Mouse (Mus musculus) ES-E14 (cell line): Measurements from ENCODE around the gene Slc39a5. TPM values are rescaled to one million over a fixed set of nuclear protein-coding genes. Genes with fewer than 3 reads are reported as not detected.

Experiments used
- DNase-seq: peaks from one replicate; pipeline ENCODE4 v3.0.0-alpha.2; 2013; ENCODE audit warnings: low read depth, low spot score
- H3K27ac ChIP-seq: 2 replicates; pipeline ENCODE4 v1.5.1; 2012; ENCODE audit warnings: low read depth, mild to moderate bottlenecking, low read length, moderate library complexity, mixed read lengths; ENCODE audit not compliant: poor library complexity, insufficient read depth, severe bottlenecking
- H3K36me3 ChIP-seq: 2 replicates; pipeline ENCODE4 v1.6.1; 2012; ENCODE audit warnings: mild to moderate bottlenecking, low read length, moderate library complexity, mixed read lengths; ENCODE audit not compliant: control insufficient read depth, poor library complexity, insufficient read depth, severe bottlenecking
- H3K4me1 ChIP-seq, 2 experiments: fragments of 150-350 bp in 1 of 2; sonication (generic) in 1 of 2; 2 replicates each; pipeline ENCODE4 v1.6.1; 2012; ENCODE audit warnings: low read length in 2 of 2, mild to moderate bottlenecking in 1 of 2, mixed read lengths in 1 of 2; ENCODE audit not compliant: control insufficient read depth in 2 of 2, insufficient read depth in 2 of 2, poor library complexity in 1 of 2
- H3K4me3 ChIP-seq, 2 experiments: fragments of 150-350 bp in 1 of 2; sonication (generic) in 1 of 2; 2 replicates each; pipeline ENCODE4 v1.5.1; 2012; ENCODE audit warnings: low read length in 2 of 2, low read depth in 1 of 2, mild to moderate bottlenecking in 1 of 2, mixed read lengths in 1 of 2; ENCODE audit not compliant: insufficient read depth in 1 of 2, poor library complexity in 1 of 2, severe bottlenecking in 1 of 2
- H3K9ac ChIP-seq: 2 replicates; pipeline ENCODE4 v1.6.1; 2012; ENCODE audit warnings: low read depth, mild to moderate bottlenecking, low read length, mixed read lengths; ENCODE audit not compliant: poor library complexity, insufficient read depth, severe bottlenecking
- H3K9me3 ChIP-seq: fragments of 150-350 bp; sonication (generic); 2 replicates; pipeline ENCODE4 v1.6.1; 2012; ENCODE audit warnings: low read depth, mild to moderate bottlenecking, low read length; ENCODE audit not compliant: control insufficient read depth, insufficient read depth
- CHD2 ChIP-seq: IDR thresholded peaks from 2 replicates; pipeline ENCODE4 v1.6.1; 2014; ENCODE audit warnings: mild to moderate bottlenecking, low read depth, low read length, inconsistent platforms
- HCFC1 ChIP-seq: IDR thresholded peaks from 2 replicates; pipeline ENCODE4 v1.6.1; 2012; ENCODE audit warnings: low read length, inconsistent platforms, borderline replicate concordance; ENCODE audit not compliant: insufficient read depth
- MAFK ChIP-seq: IDR thresholded peaks from 2 replicates; pipeline ENCODE4 v1.6.1; 2014; ENCODE audit warnings: mild to moderate bottlenecking, low read depth, low read length, inconsistent platforms; ENCODE audit not compliant: insufficient read depth
- ZC3H11A ChIP-seq: IDR thresholded peaks from 2 replicates; pipeline ENCODE4 v1.6.1; 2012; ENCODE audit warnings: low read depth, mild to moderate bottlenecking, inconsistent platforms, low read length, borderline replicate concordance
- ZNF384 ChIP-seq: IDR thresholded peaks from 2 replicates; pipeline ENCODE4 v1.6.1; 2012; ENCODE audit warnings: low read depth, low read length, inconsistent platforms
- in situ Hi-C, 2 experiments: fragments of 600-800 bp; cut with MboI; formaldehyde crosslinking; loops; one replicate each; pipeline ENCODE4 v1.15.1; 2025; ENCODE audit warnings: low sequenced_read_pairs in 2 of 2, inconsistent platforms in 1 of 2; ENCODE audit not compliant: unreplicated experiment in 2 of 2
- total RNA-seq: library from RNA; depleted of rRNA; stranded (reverse); fragments of 300-350 nt; gene quantifications from 2 replicates; pipeline ENCODE4 v1.2.3, GENCODE M21; 2012; rRNA removed

Slc39a5 gene
- 0.36 and 0.53 TPM in 2 replicates for total RNA-seq

- no peak within 1 kb of the TSS for H3K9ac ChIP-seq
Observed at GRCm38 (mm10) chr10:128401056-128401455, at the start of gene Slc39a5. TSS of gene Slc39a5 (minus strand) at chr10:128401229.

GRCm38 (mm10) chr10:128445407-128445806 is 44.4 kb upstream of the Slc39a5 start:
- peaks cover 3% of the 10 kb centered on the region; the same call in 1 of the 2 replicates for H3K36me3 ChIP-seq
- H3K27ac ChIP-seq, result no peak overlapping the region
- no peak overlapping the region for H3K4me3 ChIP-seq
- DNase-seq, result no peak
- no peak overlapping the region for H3K9ac ChIP-seq
- TF ChIP-seq ZC3H11A (no peak), CHD2 (no peak), MAFK (no peak), ZNF384 (no peak), HCFC1 (no peak)
- H3K9me3 ChIP-seq, result no peaks in the 10 kb centered on the region
- peaks cover 0 to 3% of the 10 kb centered on the region in 2 experiments; a peak in 2 of 4 replicates for H3K4me1 ChIP-seq
- in situ Hi-C loops, result no loop called here

More at GRCm38 (mm10) chr10:128401056-128401455, at the start of gene Slc39a5:
- TF ChIP-seq MAFK (no peak), HCFC1 (no peak), CHD2 (no peak), ZNF384 (no peak), ZC3H11A (no peak)
- Histone ChIP-seq H3K4me3 (no peak within 1 kb of the TSS), H3K36me3 (peaks cover 7% of the 10 kb centered on the region; the same call in 1 of the 2 replicates), H3K4me1 (peaks cover 0 to 7% of the 10 kb centered on the region in 2 experiments; a peak in 1 of 4 replicates), H3K9me3 (no peaks in the 10 kb centered on the region), H3K27ac (no peak within 1 kb of the TSS; the same call in 1 of the 2 replicates)
- no peak for DNase-seq
- in situ Hi-C loops, result no loop called here

- in situ Hi-C loops, result no loop called here
- H3K36me3 ChIP-seq, result peaks cover 11% of the 10 kb centered on the region
- no peak for TF ChIP-seq ZNF384
- no peak for TF ChIP-seq MAFK
- no peak for TF ChIP-seq ZC3H11A
- no peak for TF ChIP-seq CHD2
- no peak for TF ChIP-seq HCFC1
- H3K27ac ChIP-seq, result no peak overlapping the region
- H3K9ac ChIP-seq, result no peak overlapping the region
- no peaks in the 10 kb centered on the region for H3K9me3 ChIP-seq
- no peak for DNase-seq
- no peak overlapping the region for H3K4me3 ChIP-seq
- H3K4me1 ChIP-seq, result peaks cover 0 to 3% of the 10 kb centered on the region in 2 experiments; a peak in 2 of 4 replicates
Observed at GRCm38 (mm10) chr10:128444354-128444753, 43.3 kb upstream of the Slc39a5 start.

GRCm38 (mm10) chr10:128442718-128443117 is 41.7 kb upstream of the Slc39a5 start:
- H3K4me1 ChIP-seq, result peaks cover 0 to 3% of the 10 kb centered on the region in 2 experiments; a peak in 2 of 4 replicates
- H3K27ac ChIP-seq, result no peak overlapping the region
- H3K4me3 ChIP-seq, result no peak overlapping the region
- H3K36me3 ChIP-seq, result peaks cover 24% of the 10 kb centered on the region
- in situ Hi-C loops, result no loop called here
- no peak for DNase-seq
- TF ChIP-seq CHD2, result no peak
- TF ChIP-seq HCFC1, result no peak
- H3K9me3 ChIP-seq, result no peaks in the 10 kb centered on the region
- H3K9ac ChIP-seq, result no peak overlapping the region

- H3K9ac ChIP-seq, result no peak overlapping the region
- H3K9me3 ChIP-seq, result no peaks in the 10 kb centered on the region
- TF ChIP-seq MAFK (peak; percentile 52; the same call in 1 of the 2 replicates), ZC3H11A (no peak)
- in situ Hi-C loops, result no loop called here
- H3K36me3 ChIP-seq, result peaks cover 32% of the 10 kb centered on the region
- H3K27ac ChIP-seq, result no peak overlapping the region
- H3K4me1 ChIP-seq, result peaks cover 0 to 3% of the 10 kb centered on the region in 2 experiments; a peak in 2 of 4 replicates
- no peak overlapping the region for H3K4me3 ChIP-seq
- no peak for DNase-seq
Observed at GRCm38 (mm10) chr10:128441324-128442119, 40.5 kb upstream of the Slc39a5 start.
